Mouse (Mus musculus): ENCODE measurements around the gene Cacng2.
"Not testable (repeated sequence)": the region's sequence is repeated elsewhere in the genome, so short reads cannot be mapped to it uniquely, and the experiment has no call there.

The Cacng2 gene

DNA sequence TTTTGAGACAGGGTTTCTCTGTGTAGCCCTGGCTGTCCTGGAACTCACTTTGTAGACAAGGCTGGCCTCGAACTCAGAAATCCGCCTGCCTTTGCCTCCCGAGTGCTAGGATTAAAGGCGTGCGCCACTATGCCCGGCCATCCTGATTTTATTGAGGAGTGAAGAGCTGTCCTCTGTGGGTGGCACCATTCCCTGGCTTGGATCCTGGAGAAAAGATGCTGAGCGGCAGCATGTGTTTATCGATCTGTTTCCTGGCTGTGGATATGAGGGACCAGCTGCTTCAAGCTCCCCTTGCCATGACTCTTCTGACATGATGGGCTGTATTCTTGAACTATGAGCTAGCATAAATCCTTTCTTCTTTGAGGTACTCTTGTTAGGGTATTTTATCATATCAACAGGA lies 111.6 kb downstream of the Cacng2 start:
- DNase-seq (ENCODE audit: low spot score in 2 of 2) = not testable (repeated sequence)

DNA sequence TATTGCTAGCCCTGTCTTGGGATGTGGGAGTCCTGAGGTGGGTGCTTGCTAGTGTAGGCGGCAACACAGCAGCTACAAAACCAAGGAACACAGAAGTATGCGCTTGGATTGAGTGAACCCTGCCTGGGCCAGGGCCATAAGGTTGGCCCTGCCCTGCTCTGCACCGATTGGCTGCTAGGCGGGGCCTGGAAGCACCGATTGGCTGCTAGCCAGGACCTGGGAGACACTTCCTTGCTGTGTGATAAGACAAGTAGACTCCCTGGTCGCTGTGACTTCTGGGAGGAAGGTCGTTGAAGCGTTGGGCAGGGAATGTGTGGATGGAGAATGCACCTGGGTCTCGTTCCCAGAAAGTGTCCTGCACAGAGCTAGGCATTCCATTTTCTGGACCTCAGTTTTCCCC lies 115.9 kb downstream of the Cacng2 start:
- DNase-seq (ENCODE audit: low spot score in 2 of 2) = no peak

DNA sequence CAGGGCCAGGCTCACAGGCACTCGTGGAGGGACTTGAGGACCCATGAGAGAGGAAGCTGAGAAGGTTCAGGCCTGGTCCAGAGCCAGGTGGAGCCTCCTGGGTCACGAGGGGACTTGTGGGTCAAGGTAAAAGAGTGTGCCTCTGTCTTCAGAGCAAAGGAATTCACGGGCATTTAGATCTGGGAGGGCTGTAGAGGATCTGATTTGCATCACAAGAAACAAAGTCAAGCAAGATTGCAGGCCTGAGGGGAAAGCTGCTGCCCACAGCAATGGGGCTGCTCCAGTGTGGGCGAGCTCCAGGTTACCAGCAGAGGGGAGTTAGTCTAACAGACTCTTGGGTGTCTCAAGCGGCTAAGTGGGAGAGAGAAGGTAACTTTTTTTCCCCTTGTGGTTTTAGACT lies 118.4 kb downstream of the Cacng2 start:
- no peak for DNase-seq (ENCODE audit: low spot score in 2 of 2)

- DNase-seq (ENCODE audit: low spot score in 2 of 2) = no peak
Observed at GRCm38 (mm10) chr15:77988541-77988940, 131.3 kb downstream of the Cacng2 start.

DNA sequence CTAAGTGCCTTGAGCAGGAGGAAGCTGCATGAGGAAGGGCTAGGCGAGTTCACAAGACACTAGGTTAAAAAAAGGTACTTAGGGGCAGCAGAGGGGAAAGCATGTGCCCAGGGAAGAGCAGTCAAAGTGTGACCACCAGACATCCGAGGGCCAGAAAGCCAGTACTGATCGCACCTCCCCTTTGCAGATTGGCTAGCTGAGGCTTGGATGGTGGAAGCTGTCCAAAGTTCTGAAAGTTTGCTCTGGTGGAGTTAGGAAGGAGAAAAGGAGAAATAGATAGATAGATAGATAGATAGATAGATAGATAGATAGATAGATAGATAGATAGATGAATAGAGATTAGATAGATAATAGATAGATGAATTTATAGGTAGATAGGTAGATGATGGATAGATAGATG lies 136.4 kb downstream of the Cacng2 start:
- no peak for DNase-seq (ENCODE audit: low spot score in 2 of 2)

- no peak for DNase-seq (ENCODE audit: low spot score in 2 of 2)
Observed at GRCm38 (mm10) chr15:77982195-77982939, 137.5 kb downstream of the Cacng2 start.

- no peak for DNase-seq (ENCODE audit: low spot score in 2 of 2)
Observed at GRCm38 (mm10) chr15:77981181-77981680, 138.6 kb downstream of the Cacng2 start.

DNA sequence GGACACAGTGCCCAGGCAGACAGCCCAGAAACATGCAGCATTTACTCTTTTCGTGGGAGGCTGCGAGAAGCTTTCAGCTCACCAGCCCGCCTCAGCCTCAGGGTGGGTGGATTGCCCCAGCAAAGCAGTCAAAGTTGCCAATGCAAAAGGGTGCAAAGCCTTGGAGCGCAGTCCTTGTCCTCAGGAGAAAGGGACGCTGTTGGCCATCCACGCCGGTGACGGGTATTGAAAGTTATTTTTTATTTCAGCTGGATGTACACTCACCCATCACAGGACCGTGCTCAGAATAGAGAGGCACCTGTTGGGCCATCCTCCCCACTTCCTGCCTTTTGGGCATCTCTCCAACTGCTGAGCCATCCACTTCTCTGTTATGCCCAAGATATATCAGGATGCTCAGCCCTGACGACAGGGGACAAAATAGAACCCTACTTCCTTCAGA lies 140.4 kb downstream of the Cacng2 start:
- DNase-seq (ENCODE audit: low spot score in 2 of 2) = no peak

DNA sequence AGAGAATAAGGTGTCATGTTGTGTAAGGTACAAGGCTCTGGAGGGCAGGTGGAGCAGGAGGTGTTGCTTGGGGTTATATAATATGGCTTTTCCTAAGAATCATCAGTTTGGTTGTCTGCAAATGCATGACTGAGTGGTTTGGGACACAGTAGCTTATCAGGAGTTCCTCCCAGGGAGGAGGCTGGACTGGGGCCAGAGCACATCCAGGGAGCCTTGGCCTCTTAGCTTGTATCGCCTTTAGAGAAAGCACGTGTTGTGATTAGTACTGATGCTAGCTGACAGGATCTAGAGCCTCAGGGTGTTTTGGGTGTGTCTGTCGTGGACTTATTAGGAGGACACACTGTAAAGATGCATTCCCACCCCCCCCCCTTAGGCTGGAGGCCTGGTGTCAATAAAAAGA lies 142.2 kb downstream of the Cacng2 start:
- DNase-seq (ENCODE audit: low spot score in 2 of 2) = no peak

DNA sequence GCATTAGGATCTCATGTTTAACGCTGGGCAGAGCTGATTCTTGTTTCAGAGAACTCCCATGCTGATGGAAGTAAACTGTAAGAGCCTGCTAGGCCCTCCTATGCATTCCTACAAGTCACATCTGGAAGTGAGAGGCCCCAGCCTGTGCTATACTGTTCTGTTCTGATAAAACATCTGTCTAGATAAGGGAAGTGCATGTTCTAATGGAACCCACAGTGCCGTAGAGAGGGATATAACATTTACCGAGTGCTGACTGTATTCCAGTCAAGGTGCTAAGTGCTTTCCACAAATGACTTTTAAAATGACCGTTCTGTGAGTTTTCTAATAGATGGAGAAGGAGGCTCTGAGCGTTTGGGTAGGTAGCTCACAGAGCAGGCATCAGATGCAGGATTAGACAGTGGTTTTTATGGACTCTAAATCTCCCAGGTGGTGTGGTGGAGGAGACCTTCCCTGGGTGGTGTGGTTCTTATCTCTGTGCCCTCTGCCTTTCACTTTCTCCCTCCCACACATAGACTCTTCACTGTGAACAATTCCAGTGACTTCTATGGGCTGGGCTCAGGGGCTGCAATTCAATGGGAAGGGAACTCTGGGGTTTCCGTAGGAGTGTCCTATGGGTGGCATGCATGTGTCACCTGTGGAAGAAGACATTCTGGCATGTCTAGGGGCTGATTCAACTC lies 145.5 kb downstream of the Cacng2 start:
- no peak for DNase-seq (ENCODE audit: low spot score in 2 of 2)

GRCm38 (mm10) chr15:77970470-77971292 lies 149.1 kb downstream of the Cacng2 start, which contains the start of gene Eif3d:
Gene Eif3d, minus strand, starts transcription at chr15:77970813.
- peak; percentile 97 to 98 for DNase-seq (ENCODE audit: low spot score in 2 of 2)

DNA sequence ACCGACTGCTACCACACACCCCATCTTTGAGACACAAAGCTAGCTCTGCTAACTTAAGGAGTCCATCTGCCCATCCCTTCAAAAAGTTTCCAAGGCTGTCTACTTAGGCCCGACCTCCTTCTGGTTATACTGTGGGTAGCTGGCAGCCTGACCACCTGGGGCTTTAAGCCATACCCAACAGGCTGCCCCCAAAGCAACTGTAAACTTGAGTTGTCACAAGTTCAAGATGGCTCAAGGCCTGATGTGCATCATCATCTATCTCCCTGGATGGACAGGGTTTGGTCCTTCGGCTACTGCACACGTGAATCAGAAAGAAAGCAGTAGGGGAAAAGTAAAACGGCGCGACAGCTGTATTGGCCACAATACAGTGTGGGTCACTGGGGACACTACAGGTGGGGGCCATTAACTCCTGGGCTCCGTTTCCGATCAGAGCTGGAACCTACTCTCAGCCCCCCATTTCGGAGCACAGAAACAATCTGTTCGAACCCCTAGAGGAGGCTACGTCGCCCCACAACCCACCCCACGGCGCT lies 149.8 kb downstream of the Cacng2 start:
- DNase-seq (ENCODE audit: low spot score in 2 of 2) = no peak

DNA sequence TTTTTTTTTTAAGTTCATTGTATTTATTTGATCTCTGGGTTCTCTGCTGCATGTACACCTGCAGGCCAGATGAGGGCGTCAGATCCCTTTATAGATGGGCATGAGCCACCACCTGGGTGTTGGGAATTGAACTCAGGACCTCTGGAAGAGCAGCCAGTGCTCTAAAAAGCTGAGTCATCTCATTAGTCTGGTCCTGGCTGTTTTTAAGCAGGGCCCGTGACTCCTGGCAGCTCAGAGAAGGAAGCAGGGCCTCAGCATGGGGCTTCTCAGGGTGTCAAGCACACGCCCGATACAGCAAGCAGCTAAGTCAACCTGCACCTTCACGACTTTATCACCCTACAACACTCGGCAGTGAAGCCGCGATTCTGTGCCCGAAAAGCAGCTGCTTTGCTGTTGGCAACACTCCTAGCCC lies 154.7 kb downstream of the Cacng2 start:
- DNase-seq (ENCODE audit: low spot score in 2 of 2) = no peak

DNA sequence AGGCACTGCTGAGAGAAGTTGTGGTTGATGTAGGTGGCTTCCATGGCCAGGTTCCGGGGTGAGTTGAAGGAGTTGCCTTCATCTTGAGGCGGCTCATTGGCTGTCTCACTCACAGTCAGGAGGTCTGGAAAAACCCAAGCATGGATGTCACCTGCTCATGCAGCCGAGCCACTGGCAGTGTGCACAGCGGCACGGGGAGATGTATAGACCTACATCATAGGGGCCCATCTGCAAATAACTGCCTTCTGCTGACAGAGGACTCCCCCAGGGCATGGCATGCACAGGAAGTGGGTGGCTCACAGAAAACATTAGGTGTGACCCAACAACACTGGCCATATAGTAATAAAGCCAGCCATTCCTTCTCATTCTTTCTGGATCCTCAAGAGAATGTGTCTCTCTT lies 157.4 kb downstream of the Cacng2 start:
- no peak for DNase-seq (ENCODE audit: low spot score in 2 of 2)

DNA sequence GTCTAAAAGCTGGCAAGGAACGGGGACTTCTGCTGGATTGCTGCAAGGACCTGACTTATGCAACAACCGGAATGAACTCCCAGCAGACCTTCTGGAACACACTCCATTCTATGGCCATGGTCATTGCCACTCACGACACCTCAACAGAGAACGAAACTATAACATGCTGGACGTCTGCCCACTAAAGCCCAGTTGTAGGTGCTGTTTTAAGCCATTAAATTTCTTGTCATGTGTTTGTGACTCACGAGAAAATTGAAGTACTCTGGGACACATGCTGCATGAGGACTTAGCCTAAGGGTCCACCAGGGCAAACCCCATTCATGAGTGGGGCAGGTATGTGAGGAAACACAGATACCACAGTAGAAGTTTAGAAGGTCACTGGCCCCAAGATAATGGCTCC lies 159.1 kb downstream of the Cacng2 start:
- no peak for DNase-seq (ENCODE audit: low spot score in 2 of 2)

DNA sequence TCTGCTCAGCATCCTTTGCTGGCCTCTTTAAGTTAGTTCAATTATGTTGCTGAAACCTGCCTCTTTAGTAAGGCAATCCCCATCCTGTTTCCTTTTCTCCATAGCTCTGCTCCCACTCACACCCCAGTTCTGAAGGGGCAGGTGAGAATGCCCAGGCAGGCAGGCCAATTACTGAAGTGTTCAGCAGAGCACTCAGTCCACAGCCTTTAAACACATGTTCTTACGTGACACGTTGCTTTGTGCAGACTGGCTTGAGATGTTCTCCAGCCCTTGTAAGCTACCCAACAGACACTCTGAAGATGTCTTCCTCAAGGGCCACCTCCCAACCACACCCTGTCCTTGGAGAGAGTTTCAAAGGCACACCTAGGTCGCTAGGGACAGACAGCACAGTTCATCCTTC lies 161.8 kb downstream of the Cacng2 start:
- DNase-seq (ENCODE audit: low spot score in 2 of 2) = no peak

- no peak for DNase-seq (ENCODE audit: low spot score in 2 of 2)
Observed at GRCm38 (mm10) chr15:77957625-77958024, 162.2 kb downstream of the Cacng2 start.

DNA sequence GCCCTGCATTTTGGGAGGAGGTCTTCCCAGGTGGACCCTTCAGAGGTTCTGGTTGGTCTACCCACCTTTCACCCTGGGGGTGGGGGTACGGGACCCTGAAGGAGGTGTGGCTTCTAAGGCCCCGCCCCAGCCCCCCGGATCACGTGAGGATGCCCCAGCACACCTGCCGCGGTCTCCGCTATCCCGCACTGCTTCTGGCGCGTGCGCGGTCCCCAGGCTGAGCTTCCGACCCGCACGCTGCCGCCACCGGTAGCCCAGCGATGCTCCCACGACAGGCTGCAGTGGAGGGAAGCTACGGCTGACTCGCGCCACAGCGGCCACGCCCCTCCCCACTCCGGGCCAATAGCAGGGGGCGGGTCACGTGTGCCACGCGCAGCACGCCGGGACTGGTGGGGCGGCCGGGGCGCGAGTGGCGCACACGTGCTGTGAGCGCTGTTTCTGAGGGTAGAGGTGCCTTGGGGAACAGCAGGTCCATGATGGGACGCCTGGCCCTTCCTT lies 163.4 kb downstream of the Cacng2 start, which contains the start of gene Foxred2:
Foxred2 (minus strand) TSS at position 319 of the 498 bp plus-strand sequence.
- peak; percentile 71 to 82 for DNase-seq (ENCODE audit: low spot score in 2 of 2)

GRCm38 (mm10) chr15:77955440-77956403 lies 164.1 kb downstream of the Cacng2 start:
- DNase-seq (ENCODE audit: low spot score in 2 of 2) = no peak

DNA sequence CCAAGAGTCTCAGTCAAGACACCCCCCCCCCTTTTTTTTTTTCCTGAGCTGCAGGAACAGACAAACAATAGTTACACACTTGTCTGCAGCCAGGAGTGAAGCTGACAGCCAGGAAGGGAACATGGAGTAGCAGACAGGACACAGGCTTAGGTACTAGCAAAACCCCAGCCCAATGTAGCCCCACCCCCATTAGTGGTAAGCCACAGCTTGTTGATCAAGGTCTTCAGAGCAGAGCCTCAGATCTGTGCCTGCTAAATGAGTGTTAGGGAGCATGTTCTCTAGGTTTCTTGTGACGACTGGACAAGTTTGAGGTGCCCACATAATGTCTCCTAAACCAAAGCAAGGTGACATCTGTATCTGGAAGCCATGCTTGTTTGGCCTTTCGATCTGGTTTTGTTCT lies 165.5 kb downstream of the Cacng2 start:
- no peak for DNase-seq (ENCODE audit: low spot score in 2 of 2)
